Mouse (Mus musculus) limb, embryonic 14.5 days (tissue): ENCODE measurements around the gene Tcta. TPM values are rescaled to one million over a fixed set of nuclear protein-coding genes. Genes with fewer than 3 reads are reported as not detected.
A peak's percentile ranks its signal among the peaks of the same experiment; 100 is the strongest.

Source experiments
- ATAC-seq: fragments of 200-750 bp; cut with Nextera tagmentation; 2 replicates; pipeline ENCODE4 v1.8.0; 2017; ENCODE audit warnings: low read depth, moderate number of reproducible peaks, moderate TSS enrichment; ENCODE audit not compliant: low FRiP score
- DNase-seq: peaks from one replicate; pipeline ENCODE4 v3.0.0-alpha.2; 2015; ENCODE audit warnings: low spot score
- H3K27ac ChIP-seq: fragments of 300-500 bp; sonication (generic); replicated peaks from 2 replicates; pipeline ENCODE4 v1.5.1; 2014; ENCODE audit warnings: low read depth, mild to moderate bottlenecking, low read length, moderate library complexity, mixed read lengths
- H3K27me3 ChIP-seq: fragments of 300-500 bp; sonication (generic); 2 replicates; pipeline ENCODE4 v1.6.1; 2014; ENCODE audit warnings: low read length, mixed read lengths; ENCODE audit not compliant: control insufficient read depth, insufficient read depth
- H3K36me3 ChIP-seq: fragments of 300-500 bp; sonication (generic); 2 replicates; pipeline ENCODE4 v1.6.1; 2014; ENCODE audit warnings: mild to moderate bottlenecking, low read length, moderate library complexity, mixed read lengths; ENCODE audit not compliant: control insufficient read depth, insufficient read depth
- H3K4me1 ChIP-seq: fragments of 300-500 bp; sonication (generic); 2 replicates; pipeline ENCODE4 v1.6.1; 2014; ENCODE audit warnings: antibody characterized with exemption, low read length, mixed read lengths; ENCODE audit not compliant: control insufficient read depth, insufficient read depth
- H3K4me2 ChIP-seq: fragments of 300-500 bp; sonication (generic); replicated peaks from 2 replicates; pipeline ENCODE4 v1.6.1; 2014; ENCODE audit warnings: low read depth, mild to moderate bottlenecking, low read length, moderate library complexity; ENCODE audit not compliant: severe bottlenecking
- H3K4me3 ChIP-seq: fragments of 300-500 bp; sonication (generic); replicated peaks from 2 replicates; pipeline ENCODE4 v1.5.1; 2014; ENCODE audit warnings: low read length
- H3K9ac ChIP-seq: fragments of 300-500 bp; sonication (generic); 2 replicates; pipeline ENCODE4 v1.6.1; 2014; ENCODE audit warnings: mild to moderate bottlenecking, low read depth, low read length, moderate library complexity; ENCODE audit not compliant: severe bottlenecking
- H3K9me3 ChIP-seq: fragments of 300-500 bp; sonication (generic); 2 replicates; pipeline ENCODE4 v1.6.1; 2016; ENCODE audit warnings: low read length; ENCODE audit not compliant: control insufficient read depth
- POLR2A ChIP-seq: fragments of 200-500 bp; IDR thresholded peaks from 2 replicates; pipeline ENCODE4 v1.8.0; 2012; ENCODE audit warnings: inconsistent platforms, mild to moderate bottlenecking, moderate library complexity, borderline replicate concordance; ENCODE audit not compliant: insufficient read depth, insufficient read length; ENCODE audit errors: extremely low read depth
- WGBS: fragments of 180-500 bp; shearing (Covaris S2); extraction: QIAGEN DNeasy Blood & Tissue Kit; methylation state at CpG from one replicate; pipeline ENCODE4 v1.1.7; 2014; 5-methylcytosine and 5-hydroxymethylcytosine counted together
- polyA plus RNA-seq, 2 experiments: library from polyadenylated mRNA; depleted of rRNA in 1 of 2; stranded (reverse) in 1 of 2; unstranded in 1 of 2; fragments of >200 nt; fragmentation: Nextera tagmentation in 1 of 2; extraction: Ambion mirVana in 1 of 2; gene quantifications; 2 replicates each; pipeline versions ENCODE4 v1.2.1 to v1.2.3; 2012 to 2014

Gene Tcta
- polyA plus RNA-seq, 2 experiments: 36.8 to 38.6 TPM

GRCm38 (mm10) chr9:108340258-108341138, 34.5 kb upstream of the Tcta start:
- TF ChIP-seq POLR2A: no peak
- WGBS: 64% methylated on average over 10 of the region's 10 CpGs
- peak overlapping the region; percentile 82 for H3K4me2 ChIP-seq

GRCm38 (mm10) chr9:108339886-108340257, 33.9 kb upstream of the Tcta start:
- H3K36me3 ChIP-seq: peaks cover 18% of the 10 kb centered on the region
- ATAC-seq: no peak
- peak overlapping the region; percentile 95 for H3K27ac ChIP-seq
- peak overlapping the region; percentile 84 for H3K9ac ChIP-seq
- TF ChIP-seq POLR2A: no peak
- H3K27me3 ChIP-seq: no peaks in the 10 kb centered on the region
- peaks cover 16% of the 10 kb centered on the region for H3K4me1 ChIP-seq
- peak overlapping the region; percentile 82 for H3K4me2 ChIP-seq
- H3K9me3 ChIP-seq: no peaks in the 10 kb centered on the region
- peak overlapping the region; percentile 78 for H3K4me3 ChIP-seq
- DNase-seq: no peak
- WGBS: 8% methylated on average over 20 of the region's 20 CpGs

More at GRCm38 (mm10) chr9:108340258-108341138, 34.5 kb upstream of the Tcta start:
- Histone ChIP-seq H3K4me1 (peaks cover 16% of the 10 kb centered on the region), H3K9ac (peak overlapping the region; percentile 84), H3K9me3 (no peaks in the 10 kb centered on the region), H3K27me3 (no peaks in the 10 kb centered on the region), H3K27ac (peak overlapping the region; percentile 95), H3K36me3 (peaks cover 12% of the 10 kb centered on the region), H3K4me3 (peak overlapping the region; percentile 78)
- ATAC-seq (no peak), DNase-seq (no peak)

GRCm38 (mm10) chr9:108338886-108339781, 33.2 kb upstream of the Tcta start, which contains the start of gene Gpx1:
TSS of gene Gpx1 (plus strand) at chr9:108338903.
- peak; percentile 98; the same call in 1 of the 2 replicates for TF ChIP-seq POLR2A
- Histone ChIP-seq H3K4me2 (peak within 1 kb of the TSS; percentile 82), H3K36me3 (peaks cover 25% of the 10 kb centered on the region), H3K27ac (peak within 1 kb of the TSS; percentile 95), H3K27me3 (no peaks in the 10 kb centered on the region), H3K9ac (peak within 1 kb of the TSS; percentile 84), H3K4me3 (peak within 1 kb of the TSS; percentile 78), H3K9me3 (no peaks in the 10 kb centered on the region), H3K4me1 (peaks cover 16% of the 10 kb centered on the region)
- peak; percentile 96 for DNase-seq
- peak; percentile 98 for ATAC-seq
- WGBS: under 1% methylated on average over 49 of the region's 49 CpGs

- ATAC-seq (peak; percentile 12; the same call in 1 of the 2 replicates), DNase-seq (no peak)
- WGBS: 16% methylated on average over 6 of the region's 6 CpGs
Observed at GRCm38 (mm10) chr9:108338551-108338885, 32.6 kb upstream of the Tcta start.

More at GRCm38 (mm10) chr9:108338551-108338885, 32.6 kb upstream of the Tcta start:
- Histone ChIP-seq H3K27me3 (no peaks in the 10 kb centered on the region), H3K4me3 (peak overlapping the region; percentile 78), H3K36me3 (peaks cover 31% of the 10 kb centered on the region), H3K4me2 (peak overlapping the region; percentile 82), H3K4me1 (peaks cover 16% of the 10 kb centered on the region), H3K9me3 (no peaks in the 10 kb centered on the region), H3K27ac (peak overlapping the region; percentile 95), H3K9ac (peak overlapping the region; percentile 84; the same call in 1 of the 2 replicates)
- TF ChIP-seq POLR2A: no peak
